Mouse (Mus musculus) heart, adult 11 months (tissue): ENCODE results near the gene Cdkl4.

Experiments used
- DNase-seq: peaks from one replicate; pipeline ENCODE4 v3.0.0; 2022

Gene Cdkl4

GRCm38 (mm10) chr17:80479295-80480030 lies 98.2 kb downstream of the Cdkl4 start:
- DNase-seq: peak; percentile 97

- DNase-seq: no peak
These were observed 99.9 kb downstream of the Cdkl4 start for GRCm38 (mm10) chr17:80477679-80478078.

DNA sequence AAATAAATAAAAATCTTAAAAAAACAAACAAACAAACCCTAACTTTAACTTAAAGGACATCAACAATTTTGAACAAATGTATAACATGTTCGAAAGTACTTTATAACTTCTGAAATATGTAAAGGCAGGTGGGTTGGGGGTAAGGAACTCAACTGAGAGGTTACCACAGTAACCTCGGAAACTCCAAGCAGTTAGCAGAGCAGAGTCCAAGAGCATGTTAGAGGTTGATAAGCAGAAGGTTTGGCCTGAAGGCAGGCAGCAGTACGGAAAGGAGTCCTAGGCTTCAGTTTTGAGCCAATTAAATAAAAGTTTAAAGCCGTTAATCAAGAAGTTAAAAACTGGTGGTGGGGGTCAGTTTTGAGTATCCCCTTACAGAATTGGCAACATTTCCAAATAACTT lies 101.1 kb downstream of the Cdkl4 start:
- DNase-seq: no peak
